Mouse (Mus musculus) limb, embryonic 12.5 days (tissue): Measurements from ENCODE around the gene Cdkn2aipnl. TPM values are rescaled to one million over a fixed set of nuclear protein-coding genes. Genes with fewer than 3 reads are reported as not detected.
A peak's percentile ranks its signal among the peaks of the same experiment; 100 is the strongest.

Experiments
- ATAC-seq: fragments of 200-750 bp; cut with Nextera tagmentation; 2 replicates; pipeline ENCODE4 v1.8.0; 2017; ENCODE audit warnings: low read depth, moderate TSS enrichment; ENCODE audit not compliant: insufficient number of reproducible peaks, insufficient read depth, low FRiP score, low TSS enrichment
- H3K27ac ChIP-seq: fragments of 300-500 bp; sonication (generic); 2 replicates; pipeline ENCODE4 v1.5.1; 2016; ENCODE audit warnings: mild to moderate bottlenecking, moderate library complexity
- H3K27me3 ChIP-seq: fragments of 300-500 bp; sonication (generic); 2 replicates; pipeline ENCODE4 v1.6.1; 2016; ENCODE audit warnings: mild to moderate bottlenecking, moderate library complexity
- H3K36me3 ChIP-seq: fragments of 300-500 bp; sonication (generic); 2 replicates; pipeline ENCODE4 v1.6.1; 2016; ENCODE audit warnings: mild to moderate bottlenecking, moderate library complexity
- H3K4me1 ChIP-seq: fragments of 300-500 bp; sonication (generic); replicated peaks from 2 replicates; pipeline ENCODE4 v1.6.1; 2016
- H3K4me2 ChIP-seq: fragments of 300-500 bp; sonication (generic); 2 replicates; pipeline ENCODE4 v1.6.1; 2016; ENCODE audit warnings: mild to moderate bottlenecking, moderate library complexity
- H3K4me3 ChIP-seq: fragments of 300-500 bp; sonication (generic); replicated peaks from 2 replicates; pipeline ENCODE4 v1.5.1; 2016; ENCODE audit warnings: mild to moderate bottlenecking
- H3K9ac ChIP-seq: fragments of 300-500 bp; sonication (generic); replicated peaks from 2 replicates; pipeline ENCODE4 v1.6.1; 2016; ENCODE audit warnings: mild to moderate bottlenecking, moderate library complexity
- H3K9me3 ChIP-seq: fragments of 300-500 bp; sonication (generic); 2 replicates; pipeline ENCODE4 v1.6.1; 2016; ENCODE audit warnings: mild to moderate bottlenecking, moderate library complexity
- WGBS: fragments of 180-500 bp; shearing (Covaris S2); methylation state at CpG from one replicate; pipeline ENCODE4 v1.1.7; 2016; 5-methylcytosine and 5-hydroxymethylcytosine counted together
- polyA plus RNA-seq: library from polyadenylated mRNA; unstranded; fragments of >200 nt; fragmentation: Nextera tagmentation; extraction: Ambion mirVana; gene quantifications from 2 replicates; pipeline ENCODE4 v1.2.1, GENCODE M21; 2016

Cdkn2aipnl gene
- polyA plus RNA-seq: 107 and 109 TPM in 2 replicates

DNA sequence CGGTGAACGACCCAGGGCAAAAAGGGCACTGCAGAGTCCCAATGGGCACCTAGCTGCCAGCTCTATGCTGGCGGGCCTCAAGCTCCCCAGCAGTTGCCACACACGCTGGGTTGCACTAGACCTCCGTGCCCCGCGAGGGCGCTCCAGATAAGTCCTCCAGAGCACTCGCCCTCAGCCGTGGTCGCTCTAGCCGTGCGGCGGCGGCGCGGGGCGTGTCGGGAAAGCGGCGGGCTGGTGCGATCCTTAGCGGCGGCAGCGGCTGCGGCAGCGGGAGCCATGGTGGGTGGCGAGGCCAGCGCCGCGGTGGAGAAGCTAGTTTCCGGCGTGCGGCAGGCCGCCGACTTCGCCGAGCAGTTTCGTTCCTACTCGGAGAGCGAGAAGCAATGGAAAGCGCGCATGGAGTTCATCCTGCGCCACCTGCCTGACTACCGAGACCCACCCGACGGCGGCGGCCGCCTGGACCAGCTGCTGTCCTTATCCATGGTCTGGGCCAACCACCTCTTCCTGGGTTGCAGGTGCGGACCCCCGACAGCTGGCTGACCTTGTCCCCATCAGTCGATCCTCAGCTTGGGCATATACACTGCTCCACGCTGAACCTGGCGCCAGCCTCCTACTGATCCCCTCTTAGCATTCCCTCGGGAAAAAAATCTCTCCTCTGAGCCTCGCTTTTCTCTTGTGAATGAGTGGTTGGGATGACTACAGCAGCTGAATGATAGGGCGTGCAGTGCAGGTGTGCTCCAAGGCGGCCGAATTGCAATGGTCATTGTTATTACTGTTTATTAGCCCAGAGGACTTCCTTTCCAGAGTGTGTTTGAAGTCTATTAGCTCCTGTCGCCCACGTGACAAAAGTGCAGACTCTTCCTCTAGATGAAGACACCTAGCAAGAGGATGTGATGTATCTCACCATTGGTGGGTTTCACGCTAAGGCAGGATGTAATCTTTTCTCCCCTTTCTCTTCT, at the start of gene Cdkn2aipnl:
Gene Cdkn2aipnl (plus strand): TSS at position 219 of the 959 bp plus-strand sequence.
- Histone ChIP-seq H3K9ac (peak within 1 kb of the TSS; percentile 76), H3K36me3 (peaks cover 35% of the 10 kb centered on the region), H3K9me3 (no peaks in the 10 kb centered on the region), H3K4me3 (peak within 1 kb of the TSS; percentile 75), H3K27ac (peak within 1 kb of the TSS; percentile 73), H3K27me3 (no peaks in the 10 kb centered on the region), H3K4me1 (peaks cover 9% of the 10 kb centered on the region; the same call in 1 of the 2 replicates), H3K4me2 (peak within 1 kb of the TSS; percentile 88)
- 1% methylated on average over 63 of the region's 63 CpGs for WGBS
- ATAC-seq: peak; percentile 80

DNA sequence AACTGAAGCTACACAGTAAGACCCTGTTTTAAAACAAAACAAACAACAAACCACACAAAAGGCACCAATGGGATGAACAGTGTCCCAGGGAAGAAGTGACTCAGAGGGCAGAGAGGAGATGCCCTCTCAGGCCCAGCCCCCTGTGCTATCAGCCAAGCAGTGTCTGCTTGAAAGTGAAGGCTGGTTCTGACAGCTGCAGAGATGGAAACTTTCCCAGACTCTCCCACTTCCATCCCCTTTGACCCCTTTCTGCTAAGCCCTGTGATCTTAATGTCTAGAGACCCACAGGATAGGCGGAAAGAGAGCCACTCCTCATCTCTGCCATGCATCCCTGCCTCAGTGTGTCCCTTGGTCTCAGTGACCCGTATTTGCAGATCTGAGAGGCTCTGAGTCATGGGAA, 49.5 kb upstream of the Cdkn2aipnl start:
- peaks cover 16% of the 10 kb centered on the region for H3K4me1 ChIP-seq
- no peak overlapping the region for H3K4me2 ChIP-seq
- no peak overlapping the region for H3K4me3 ChIP-seq
- no peaks in the 10 kb centered on the region for H3K9me3 ChIP-seq
- 69% methylated on average over 2 of the region's 2 CpGs for WGBS
- no peak overlapping the region for H3K27ac ChIP-seq
- no peak overlapping the region for H3K9ac ChIP-seq
- H3K27me3 ChIP-seq: 0 out of 2 replicates have a peak, but pooled peaks cover 4% of the 10 kb centered on the region
- no peaks in the 10 kb centered on the region for H3K36me3 ChIP-seq
- no peak for ATAC-seq

DNA sequence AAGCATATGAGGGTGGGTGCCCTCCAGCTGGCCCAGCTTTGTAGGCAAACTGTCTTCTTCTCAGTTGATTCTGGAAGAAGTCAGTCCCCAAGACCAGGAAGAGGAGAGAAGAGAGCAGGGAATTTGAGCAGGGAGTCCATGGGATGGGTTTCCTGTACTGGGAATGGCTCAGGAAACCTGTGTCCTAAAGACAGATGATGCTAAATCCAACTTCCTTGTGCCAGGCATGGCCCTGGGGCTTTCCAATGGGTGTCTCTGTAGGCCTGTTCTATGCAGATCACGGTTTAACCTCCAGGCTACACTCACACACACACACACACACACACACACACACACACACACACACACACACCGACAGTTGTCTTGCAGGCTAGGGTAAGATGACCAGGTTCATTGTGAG, 48.9 kb upstream of the Cdkn2aipnl start:
- Histone ChIP-seq H3K9ac (no peak overlapping the region), H3K4me3 (no peak overlapping the region), H3K36me3 (no peaks in the 10 kb centered on the region), H3K4me2 (no peak overlapping the region), H3K4me1 (peaks cover 16% of the 10 kb centered on the region), H3K27ac (no peak overlapping the region), H3K27me3 (0 out of 2 replicates have a peak, but pooled peaks cover 4% of the 10 kb centered on the region), H3K9me3 (peaks cover 6% of the 10 kb centered on the region; the same call in 1 of the 2 replicates)
- ATAC-seq: no peak
- WGBS: 95% methylated on average over 1 of the region's 2 CpGs

DNA sequence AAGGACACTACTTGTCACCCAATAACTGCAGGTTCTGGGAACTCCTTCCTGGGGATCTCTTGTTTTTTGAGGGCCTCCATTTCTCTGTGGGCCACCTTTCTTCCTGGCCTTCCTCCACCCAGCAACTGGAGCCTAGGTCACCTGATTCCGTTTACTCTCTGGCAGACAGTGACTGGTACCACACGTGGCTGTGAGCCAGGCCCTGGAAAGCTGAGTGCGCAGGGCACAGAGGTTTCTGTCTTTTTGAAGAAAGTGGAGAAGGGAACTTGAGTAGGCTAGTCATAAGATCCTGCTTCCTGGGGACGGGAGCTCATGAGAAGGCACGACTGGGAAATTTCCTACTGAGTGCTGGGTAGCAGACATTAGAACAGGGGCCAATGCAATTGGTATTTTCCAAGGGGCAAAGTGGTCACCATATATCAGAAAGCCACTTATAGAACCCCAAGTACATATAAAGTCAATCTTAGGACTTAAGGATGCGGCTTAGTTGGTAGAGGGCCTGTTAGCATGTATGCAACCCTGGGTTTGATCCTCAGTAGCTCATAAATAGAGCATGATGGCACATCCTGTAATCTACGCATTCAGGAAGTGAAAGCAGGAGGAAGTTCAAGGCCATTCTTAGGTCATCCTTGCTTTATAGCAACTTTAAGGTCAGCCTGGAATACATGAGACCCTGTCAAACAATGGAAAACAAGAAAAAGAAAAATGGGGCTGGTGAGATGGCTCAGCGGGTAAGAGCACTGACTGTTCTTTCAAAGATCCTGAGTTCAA, 45.9 kb upstream of the Cdkn2aipnl start:
- Histone ChIP-seq H3K36me3 (no peaks in the 10 kb centered on the region), H3K4me3 (no peak overlapping the region), H3K9ac (no peak overlapping the region), H3K27me3 (no peaks in the 10 kb centered on the region), H3K27ac (no peak overlapping the region), H3K4me1 (peaks cover 4% of the 10 kb centered on the region), H3K4me2 (no peak overlapping the region), H3K9me3 (peaks cover 11% of the 10 kb centered on the region; the same call in 1 of the 2 replicates)
- ATAC-seq: no peak
- 81% methylated on average over 8 of the region's 8 CpGs for WGBS

DNA sequence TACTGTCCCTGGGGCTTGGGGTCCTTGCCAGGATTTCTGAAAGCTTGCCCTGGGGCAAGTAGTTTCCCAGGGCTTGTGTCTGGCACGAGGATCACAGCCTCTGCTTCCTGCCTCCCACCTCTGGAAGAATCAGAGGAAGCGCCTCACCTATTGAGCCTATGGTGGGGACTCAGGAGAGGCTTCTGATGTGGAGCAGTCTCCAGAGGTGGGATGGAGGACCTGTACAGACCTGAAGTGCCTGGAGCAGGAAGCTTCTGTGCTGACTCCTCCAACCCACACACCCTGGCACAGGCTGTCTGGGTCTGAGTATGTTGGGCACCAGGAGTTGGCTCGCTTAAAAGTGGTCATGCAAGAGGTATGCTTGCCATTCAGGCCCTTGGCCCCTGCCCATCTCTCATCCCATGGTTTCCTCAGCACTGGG, 45.0 kb upstream of the Cdkn2aipnl start:
- H3K9me3 ChIP-seq: peaks cover 11% of the 10 kb centered on the region; the same call in 1 of the 2 replicates
- H3K27me3 ChIP-seq: no peaks in the 10 kb centered on the region
- H3K9ac ChIP-seq: no peak overlapping the region
- no peak overlapping the region for H3K4me2 ChIP-seq
- 73% methylated on average over 3 of the region's 3 CpGs for whole genome bisulfite sequencing
- H3K4me3 ChIP-seq: no peak overlapping the region
- no peak for ATAC-seq
- no peak overlapping the region for H3K27ac ChIP-seq
- H3K36me3 ChIP-seq: no peaks in the 10 kb centered on the region
- H3K4me1 ChIP-seq: no peaks in the 10 kb centered on the region

DNA sequence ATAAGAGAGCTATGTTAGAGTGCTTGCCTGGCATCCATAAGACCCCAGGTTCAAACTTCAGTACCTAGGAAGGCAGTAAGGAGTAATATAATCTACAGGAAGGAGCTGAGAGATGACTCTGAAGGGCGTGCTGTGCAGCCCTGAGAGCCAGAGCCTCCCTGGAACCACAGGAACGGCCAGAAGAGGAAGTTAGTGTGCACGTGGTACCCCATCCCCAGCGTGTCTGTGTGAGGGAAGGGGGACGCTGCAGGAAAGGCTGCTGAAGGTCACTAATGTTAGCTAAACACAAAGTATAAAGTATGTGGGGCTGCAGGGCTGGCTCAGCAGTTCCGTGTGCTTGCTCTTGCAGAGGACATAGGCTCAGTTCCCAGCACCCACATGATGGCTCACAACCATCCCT, 41.9 kb upstream of the Cdkn2aipnl start:
- H3K9me3 ChIP-seq: peaks cover 11% of the 10 kb centered on the region; the same call in 1 of the 2 replicates
- WGBS: 75% methylated on average over 6 of the region's 6 CpGs
- ATAC-seq: no peak

DNA sequence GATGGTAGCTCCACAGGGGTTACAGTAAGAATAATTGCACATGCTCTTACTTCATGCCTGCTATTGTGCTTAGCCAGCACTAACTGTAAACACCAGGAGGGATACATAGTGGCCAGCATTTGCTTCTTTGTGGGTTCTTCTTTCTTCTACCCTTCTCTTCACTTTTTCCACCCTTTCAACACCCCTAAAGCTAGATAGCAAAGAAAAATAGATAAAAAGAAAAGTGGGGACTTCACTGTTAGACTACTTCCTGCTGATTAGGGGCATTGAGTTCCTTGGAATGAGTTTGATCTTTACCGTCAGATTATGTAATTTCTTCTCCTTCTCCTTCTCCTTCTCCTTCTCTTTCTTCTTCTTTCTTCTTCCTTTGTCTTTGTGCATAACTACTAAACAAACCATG, 41.1 kb upstream of the Cdkn2aipnl start:
- WGBS: 88% methylated on average over 1 of the region's 1 CpGs
- Histone ChIP-seq H3K36me3 (no peaks in the 10 kb centered on the region), H3K27me3 (no peaks in the 10 kb centered on the region), H3K27ac (no peak overlapping the region), H3K9ac (no peak overlapping the region), H3K9me3 (peaks cover 11% of the 10 kb centered on the region; the same call in 1 of the 2 replicates), H3K4me2 (no peak overlapping the region), H3K4me3 (no peak overlapping the region), H3K4me1 (no peaks in the 10 kb centered on the region)
- ATAC-seq: no peak

More for the DNA sequence above, 41.9 kb upstream of the Cdkn2aipnl start:
- no peak overlapping the region for H3K4me2 ChIP-seq
- no peaks in the 10 kb centered on the region for H3K27me3 ChIP-seq
- no peaks in the 10 kb centered on the region for H3K4me1 ChIP-seq
- no peak overlapping the region for H3K4me3 ChIP-seq
- no peak overlapping the region for H3K9ac ChIP-seq
- no peaks in the 10 kb centered on the region for H3K36me3 ChIP-seq
- no peak overlapping the region for H3K27ac ChIP-seq

DNA sequence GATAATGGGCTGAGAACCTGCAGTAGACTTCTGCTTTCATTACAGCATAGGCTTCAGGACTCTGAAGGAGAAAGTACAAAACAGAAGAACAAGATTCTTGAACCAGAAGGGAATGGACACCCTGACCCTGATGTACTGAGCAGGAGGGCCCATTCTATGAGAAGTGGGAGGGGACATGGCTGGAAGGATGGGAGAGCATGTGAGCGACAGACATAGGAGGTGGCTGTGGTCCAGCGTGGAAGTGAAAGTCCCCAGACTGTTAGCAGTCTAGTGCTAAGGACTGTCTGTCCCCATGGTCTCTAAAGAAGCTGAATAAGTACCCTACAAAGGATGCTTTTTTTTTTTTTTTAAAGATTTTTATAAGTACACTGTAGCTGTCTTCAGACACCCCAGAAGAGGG, 40.4 kb upstream of the Cdkn2aipnl start:
- ATAC-seq: no peak
- H3K4me1 ChIP-seq: no peaks in the 10 kb centered on the region
- WGBS: 81% methylated on average over 2 of the region's 2 CpGs

DNA sequence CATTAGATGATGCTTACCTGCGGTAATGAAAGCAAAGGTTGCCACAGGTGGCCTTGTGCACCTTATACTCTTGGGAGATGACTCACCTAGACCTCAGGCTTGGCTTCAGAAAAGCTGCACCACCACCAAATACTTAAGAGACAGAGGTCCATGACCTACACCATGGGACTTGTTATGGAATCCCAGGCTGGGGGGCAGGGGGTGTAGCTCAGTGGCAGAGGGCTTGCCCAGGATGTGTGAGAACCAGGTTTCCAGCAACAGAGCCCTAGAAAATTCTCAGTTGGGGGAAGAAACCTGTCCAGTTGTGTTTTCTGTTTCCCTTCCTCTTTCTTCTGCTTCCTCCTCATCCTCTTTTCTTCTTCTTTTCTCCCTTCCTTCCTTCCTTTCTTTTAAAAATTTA, 36.3 kb upstream of the Cdkn2aipnl start:
- WGBS: 100% methylated on average over 1 of the region's 1 CpGs
- Histone ChIP-seq H3K4me1 (no peaks in the 10 kb centered on the region), H3K27ac (no peak overlapping the region), H3K9ac (no peak overlapping the region), H3K36me3 (no peaks in the 10 kb centered on the region), H3K4me2 (no peak overlapping the region), H3K27me3 (no peaks in the 10 kb centered on the region), H3K9me3 (no peaks in the 10 kb centered on the region), H3K4me3 (no peak overlapping the region)
- ATAC-seq: no peak

More for the DNA sequence above, 40.4 kb upstream of the Cdkn2aipnl start:
- Histone ChIP-seq H3K36me3 (no peaks in the 10 kb centered on the region), H3K9ac (no peak overlapping the region), H3K27ac (no peak overlapping the region), H3K4me2 (no peak overlapping the region), H3K27me3 (no peaks in the 10 kb centered on the region), H3K4me3 (no peak overlapping the region), H3K9me3 (peaks cover 11% of the 10 kb centered on the region; the same call in 1 of the 2 replicates)

DNA sequence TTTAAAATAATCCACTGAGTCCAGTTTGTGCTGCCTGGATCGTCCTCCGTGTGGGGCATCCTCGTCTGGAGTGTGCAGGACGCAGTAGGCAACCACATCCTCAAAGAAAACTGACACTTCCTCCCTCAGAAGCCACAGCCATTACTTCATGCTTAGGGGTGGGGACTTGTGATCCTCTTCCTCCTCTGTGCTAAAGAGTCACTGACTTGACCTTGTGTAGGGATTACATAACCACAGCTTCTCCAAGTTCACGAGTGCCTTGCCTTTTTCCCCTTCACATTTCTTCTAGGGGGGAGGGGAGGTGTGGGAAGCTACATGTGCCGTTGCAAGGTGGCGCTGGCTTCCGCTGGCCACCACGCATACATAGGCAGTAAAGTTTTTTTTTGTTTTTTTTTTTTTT, 35.7 kb upstream of the Cdkn2aipnl start:
- 84% methylated on average over 9 of the region's 9 CpGs for WGBS
- H3K9ac ChIP-seq: no peak overlapping the region
- ATAC-seq: no peak

DNA sequence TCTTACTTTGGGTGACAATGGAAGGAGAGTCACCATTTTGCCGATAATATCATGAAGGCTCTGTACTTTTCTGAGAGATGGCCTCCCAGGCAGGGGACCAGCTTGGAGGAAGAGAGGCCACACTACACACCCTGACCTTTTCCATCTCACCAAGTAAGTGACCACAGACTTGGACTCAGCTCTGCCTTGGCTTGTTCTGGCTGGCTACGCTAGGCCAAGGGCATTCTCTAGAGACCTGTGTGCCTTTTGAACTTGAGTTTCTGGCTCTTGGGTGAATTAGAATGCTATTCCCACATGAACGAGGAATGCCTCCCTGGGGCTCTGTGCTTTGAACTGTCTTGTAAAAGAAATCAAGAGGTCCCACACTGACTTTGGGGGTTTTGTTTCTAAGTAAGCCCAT, 33.2 kb upstream of the Cdkn2aipnl start:
- WGBS: 68% methylated on average over 3 of the region's 3 CpGs
- H3K27me3 ChIP-seq: no peaks in the 10 kb centered on the region

More for the DNA sequence above, 35.7 kb upstream of the Cdkn2aipnl start:
- no peak overlapping the region for H3K27ac ChIP-seq
- no peaks in the 10 kb centered on the region for H3K9me3 ChIP-seq
- H3K27me3 ChIP-seq: no peaks in the 10 kb centered on the region
- no peaks in the 10 kb centered on the region for H3K4me1 ChIP-seq
- no peak overlapping the region for H3K4me3 ChIP-seq
- H3K4me2 ChIP-seq: no peak overlapping the region
- H3K36me3 ChIP-seq: no peaks in the 10 kb centered on the region

More for the DNA sequence above, 33.2 kb upstream of the Cdkn2aipnl start:
- H3K4me1 ChIP-seq: no peaks in the 10 kb centered on the region
- no peak overlapping the region for H3K27ac ChIP-seq
- H3K9me3 ChIP-seq: no peaks in the 10 kb centered on the region
- H3K4me2 ChIP-seq: no peak overlapping the region
- no peak overlapping the region for H3K9ac ChIP-seq
- no peaks in the 10 kb centered on the region for H3K36me3 ChIP-seq
- no peak for ATAC-seq
- no peak overlapping the region for H3K4me3 ChIP-seq
